Comparison of ENCODE assay signal across 10 mouse cellular contexts in the genomic region with DNA sequence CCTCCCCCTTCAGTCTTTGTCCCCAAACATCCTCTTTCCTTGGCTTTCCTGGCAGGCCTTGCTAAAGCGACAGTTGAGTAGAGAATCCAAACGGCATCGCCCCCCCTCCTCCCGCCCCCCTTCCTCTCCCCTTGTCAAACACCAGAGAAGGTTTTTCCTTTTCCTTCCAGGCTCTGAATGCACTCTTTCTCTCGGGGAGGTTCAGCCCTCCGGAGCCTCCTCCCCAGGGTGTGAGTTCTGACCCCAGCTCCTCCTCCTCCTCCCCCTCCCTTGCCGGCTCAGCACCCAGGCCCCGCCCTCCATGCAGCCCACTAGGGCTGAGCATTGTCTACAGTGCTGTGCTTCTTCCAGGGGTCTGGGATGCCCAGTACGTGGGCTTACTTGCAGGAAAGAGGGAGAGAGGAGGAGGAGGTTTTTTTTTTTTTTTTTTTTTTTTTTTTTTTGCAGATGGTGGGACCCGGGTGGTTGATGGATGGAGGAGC. TPM values are rescaled to one million over a fixed set of nuclear protein-coding genes. Genes with fewer than 3 reads are reported as not detected.
DNase-seq lines count a peak whose midpoint lies in the region; ATAC-seq and TF ChIP-seq lines count a peak whose summit lies in the region.
"Had no signal": no experiment of that assay in that cellular context is flagged by ENCODE, and none has a peak within 500 bp of the region (broad histone marks: within the 10 kb centered on the region; RNA-seq: fewer than 3 reads in every experiment).

No protein-coding gene starts in this region.

- 7% methylated on average over 10 of the region's 10 CpGs for WGBS in liver, postnatal 0 days (ENCODE audit: insufficient replicate concordance)
- under 1% methylated on average over 10 of the region's 10 CpGs for WGBS in hindbrain, embryonic 10.5 days
- WGBS in limb, embryonic 10.5 days, result 6% methylated on average over 10 of the region's 10 CpGs

- H3K4me3 ChIP-seq in liver, postnatal 0 days (ENCODE audit: low read depth, low read length), result no peak overlapping the region
- peak overlapping the region; percentile 27 for H3K4me3 ChIP-seq in hindbrain, embryonic 10.5 days
- H3K4me3 ChIP-seq in limb, embryonic 10.5 days, result peak overlapping the region; percentile 16; the same call in 1 of the 2 replicates
- H3K4me3 ChIP-seq: megakaryocyte, embryonic 14.5 days had no signal

- H3K36me3 ChIP-seq in liver, postnatal 0 days (replicated peaks; ENCODE audit: insufficient read depth, low read length), result no peaks in the 10 kb centered on the region
- H3K36me3 ChIP-seq in hindbrain, embryonic 10.5 days, result no peaks in the 10 kb centered on the region
- no peaks in the 10 kb centered on the region for H3K36me3 ChIP-seq in limb, embryonic 10.5 days

- intact Hi-C loops in left cerebral cortex, postnatal 25 days (cut with DNase I), result no loop called here

- H3K4me1 ChIP-seq in liver, postnatal 0 days (ENCODE audit: insufficient read depth), result no peaks in the 10 kb centered on the region; the same call in none of the 2 replicates
- H3K4me1 ChIP-seq in hindbrain, embryonic 10.5 days (replicated peaks), result peaks cover 49% of the 10 kb centered on the region
- H3K4me1 ChIP-seq in limb, embryonic 10.5 days, result peaks cover 40% of the 10 kb centered on the region

- TF ChIP-seq EP300 in liver, postnatal 0 days (IDR thresholded peaks at IDR 0.05; ENCODE audit: low read depth), result no peak

- H3K9ac ChIP-seq in liver, postnatal 0 days (replicated peaks), result no peak overlapping the region; the same call in 1 of the 2 replicates

- no peaks in the 10 kb centered on the region for H3K9me3 ChIP-seq in liver, postnatal 0 days (ENCODE audit: low read length)
- H3K9me3 ChIP-seq in hindbrain, embryonic 10.5 days, result no peaks in the 10 kb centered on the region
- H3K9me3 ChIP-seq in limb, embryonic 10.5 days (replicated peaks), result no peaks in the 10 kb centered on the region
- H3K9me3 ChIP-seq: megakaryocyte, embryonic 14.5 days had no signal

- no peak for ATAC-seq in liver, postnatal 0 days

- no peak overlapping the region for H3K4me2 ChIP-seq in liver, postnatal 0 days (ENCODE audit: low read depth, low read length)

- H3K27ac ChIP-seq in liver, postnatal 0 days (ENCODE audit: low read depth), result no peak overlapping the region
- peak overlapping the region; percentile 66 for H3K27ac ChIP-seq in hindbrain, embryonic 10.5 days
- peak overlapping the region; percentile 73 for H3K27ac ChIP-seq in limb, embryonic 10.5 days

- peaks cover 35% of the 10 kb centered on the region for H3K27me3 ChIP-seq in liver, postnatal 0 days (ENCODE audit: insufficient read depth, low read length)
- peaks cover 44% of the 10 kb centered on the region for H3K27me3 ChIP-seq in hindbrain, embryonic 10.5 days (ENCODE audit: insufficient read depth, poor library complexity, severe bottlenecking)
- peaks cover 21% of the 10 kb centered on the region for H3K27me3 ChIP-seq in limb, embryonic 10.5 days (ENCODE audit: low read depth, poor library complexity, severe bottlenecking)

- TF ChIP-seq CTCF in liver, postnatal 0 days (IDR thresholded peaks at IDR 0.05; ENCODE audit: low read depth), result no peak

- peak; percentile 44 for DNase-seq in liver
- no peak for DNase-seq in liver, postnatal 0 days
- peak; percentile 65 for DNase-seq in hindbrain, embryonic 10.5 days (ENCODE audit: low spot score)
- no peak for DNase-seq in limb, embryonic 10.5 days (ENCODE audit: low spot score)
- DNase-seq in retina, embryonic 14.5 days (ENCODE audit: low spot score), result peak; percentile 49
- no peak for DNase-seq in spleen, adult 18-20 months
- DNase-seq in left cerebral cortex, postnatal 25 days (ENCODE audit: low spot score in 2 of 2), result no peak
- no peak for DNase-seq in natural killer cell, adult 2 months (ENCODE audit: low spot score in 2 of 2)

RNA-seq across cellular contexts. Expression of gene Erbb2, which starts 2.9 kb away (rescaled TPM):
- 1.0 and 1.2 TPM in 2 replicates for polyA plus RNA-seq in liver, postnatal 0 days (2015; fragmentation: Nextera tagmentation; extraction: Ambion mirVana)
- 23.3 TPM in 2 replicates for polyA plus RNA-seq in hindbrain, embryonic 10.5 days (2016; fragmentation: Nextera tagmentation; extraction: Ambion mirVana)
- polyA plus RNA-seq in limb, embryonic 10.5 days (2016; fragmentation: Nextera tagmentation; extraction: Ambion mirVana), result 24.5 and 30.9 TPM in 2 replicates
- 1 to 10 TPM; 1.8 to 2.4 TPM for total RNA-seq in left cerebral cortex, postnatal 25 days (2021)
- total RNA-seq: common myeloid progenitor, adult 5-6 weeks had no signal

RNA-seq across cellular contexts. Expression of gene Pgap3, which starts 9.1 kb away (rescaled TPM):
- 2.5 and 3.0 TPM in 2 replicates for polyA plus RNA-seq in liver, postnatal 0 days (2015; fragmentation: Nextera tagmentation; extraction: Ambion mirVana)
- 9.3 and 9.8 TPM in 2 replicates for polyA plus RNA-seq in hindbrain, embryonic 10.5 days (2016; fragmentation: Nextera tagmentation; extraction: Ambion mirVana)
- 9.7 and 10.5 TPM in 2 replicates for polyA plus RNA-seq in limb, embryonic 10.5 days (2016; fragmentation: Nextera tagmentation; extraction: Ambion mirVana)
- total RNA-seq in left cerebral cortex, postnatal 25 days (2021), result 10 to 100 TPM; 10.1 to 11.3 TPM

RNA-seq across cellular contexts. Expression of gene Pnmt, which starts 23.1 kb away (rescaled TPM):
- not detected in 2 replicates for polyA plus RNA-seq in liver, postnatal 0 days (2015; fragmentation: Nextera tagmentation; extraction: Ambion mirVana)
- 0.65 and 1.2 TPM in 2 replicates for polyA plus RNA-seq in hindbrain, embryonic 10.5 days (2016; fragmentation: Nextera tagmentation; extraction: Ambion mirVana)
- polyA plus RNA-seq in limb, embryonic 10.5 days (2016; fragmentation: Nextera tagmentation; extraction: Ambion mirVana), result 0.61 TPM in 1 of 2 replicates, not detected in the other
- total RNA-seq in left cerebral cortex, postnatal 25 days (2021), result under 1 TPM; 0.39 to 0.73 TPM
- total RNA-seq: common myeloid progenitor, adult 5-6 weeks had no signal

RNA-seq across cellular contexts. Expression of gene Tcap, which starts 25.8 kb away (rescaled TPM):
- polyA plus RNA-seq in liver, postnatal 0 days (2015; fragmentation: Nextera tagmentation; extraction: Ambion mirVana), result 0.26 and 6.0 TPM in 2 replicates
- polyA plus RNA-seq in hindbrain, embryonic 10.5 days (2016; fragmentation: Nextera tagmentation; extraction: Ambion mirVana), result 0.17 and 0.29 TPM in 2 replicates
- 0.16 and 0.40 TPM in 2 replicates for polyA plus RNA-seq in limb, embryonic 10.5 days (2016; fragmentation: Nextera tagmentation; extraction: Ambion mirVana)
- total RNA-seq in left cerebral cortex, postnatal 25 days (2021), result 10 to 100 TPM in 1 of 2 experiments, 1 to 10 TPM in 1; 9.3 to 11.6 TPM
- total RNA-seq: common myeloid progenitor, adult 5-6 weeks had no signal

RNA-seq across cellular contexts. Expression of gene Mien1, which starts 29.4 kb away (rescaled TPM):
- 83.8 and 89.4 TPM in 2 replicates for polyA plus RNA-seq in liver, postnatal 0 days (2015; fragmentation: Nextera tagmentation; extraction: Ambion mirVana)
- 120 and 161 TPM in 2 replicates for polyA plus RNA-seq in hindbrain, embryonic 10.5 days (2016; fragmentation: Nextera tagmentation; extraction: Ambion mirVana)
- 76.8 and 81.3 TPM in 2 replicates for polyA plus RNA-seq in limb, embryonic 10.5 days (2016; fragmentation: Nextera tagmentation; extraction: Ambion mirVana)
- 100 to 1,000 TPM; 119 to 120 TPM for total RNA-seq in left cerebral cortex, postnatal 25 days (2021)

Comparison
In these comparisons a context has a peak if more than half of its experiments do, and no peak if none do; other contexts are left out.
1. DNase-seq: peak in liver (single experiment), hindbrain, embryonic 10.5 days (single experiment) and retina, embryonic 14.5 days (single experiment); none in liver, postnatal 0 days (single experiment), limb, embryonic 10.5 days (single experiment), spleen, adult 18-20 months (0 of 2), left cerebral cortex, postnatal 25 days (0 of 2) and natural killer cell, adult 2 months (0 of 2).
2. RNA of gene Erbb2, which starts 2.9 kb away (polyA plus RNA-seq): 24.5 to 30.9 TPM in limb, embryonic 10.5 days and 23.3 TPM in hindbrain, embryonic 10.5 days; 1.0 to 1.2 TPM in liver, postnatal 0 days; every median in the first group is over 10 times any median in the second.